Mouse (Mus musculus): ENCODE results near the gene Colgalt2. TPM values are rescaled to one million over a fixed set of nuclear protein-coding genes. Genes with fewer than 3 reads are reported as not detected.

Colgalt2 gene
- polyA plus RNA-seq, 1 experiment from 2014 or later: 3.5 TPM

GRCm38 (mm10) chr1:152468443-152468842, 68.8 kb downstream of the Colgalt2 start:
- H3K36me3 ChIP-seq (ENCODE audit: control insufficient read depth, insufficient read depth, low read length): no peaks in the 10 kb centered on the region
- no peak overlapping the region for H3K9ac ChIP-seq (ENCODE audit: low read depth, low read length)
- no peak overlapping the region for H3K4me2 ChIP-seq
- no peak for ATAC-seq (replicated peaks; ENCODE audit: insufficient number of reproducible peaks, low FRiP score, low TSS enrichment)
- WGBS (ENCODE audit: insufficient replicate concordance): 81% methylated on average over 9 of the region's 9 CpGs
- H3K27ac ChIP-seq (ENCODE audit: low read depth, low read length): no peak overlapping the region
- no peak overlapping the region for H3K4me3 ChIP-seq (ENCODE audit: low read depth, low read length)
- no peaks in the 10 kb centered on the region for H3K27me3 ChIP-seq (ENCODE audit: control insufficient read depth, insufficient read depth, low read length)
- H3K4me1 ChIP-seq (ENCODE audit: control insufficient read depth, insufficient read depth, low read length): 0 out of 2 replicates have a peak, but pooled peaks cover 2% of the 10 kb centered on the region
- no peaks in the 10 kb centered on the region for H3K9me3 ChIP-seq (replicated peaks; ENCODE audit: control insufficient read depth, low read length)

GRCm38 (mm10) chr1:152476126-152476525, 76.5 kb downstream of the Colgalt2 start:
- Histone ChIP-seq H3K36me3 (ENCODE audit: control insufficient read depth, insufficient read depth, low read length) (no peaks in the 10 kb centered on the region), H3K9ac (ENCODE audit: low read depth, low read length) (no peak overlapping the region), H3K27ac (ENCODE audit: low read depth, low read length) (no peak overlapping the region), H3K4me2 (no peak overlapping the region), H3K9me3 (replicated peaks; ENCODE audit: control insufficient read depth, low read length) (no peaks in the 10 kb centered on the region), H3K4me1 (ENCODE audit: control insufficient read depth, insufficient read depth, low read length) (no peaks in the 10 kb centered on the region), H3K27me3 (ENCODE audit: control insufficient read depth, insufficient read depth, low read length) (no peaks in the 10 kb centered on the region), H3K4me3 (ENCODE audit: low read depth, low read length) (no peak overlapping the region)
- WGBS (ENCODE audit: insufficient replicate concordance): 78% methylated on average over 4 of the region's 4 CpGs
- ATAC-seq (replicated peaks; ENCODE audit: insufficient number of reproducible peaks, low FRiP score, low TSS enrichment): no peak

- WGBS (ENCODE audit: insufficient replicate concordance): 75% methylated on average over 1 of the region's 1 CpGs
- H3K9ac ChIP-seq (ENCODE audit: low read depth, low read length): no peak overlapping the region
- H3K27me3 ChIP-seq (ENCODE audit: control insufficient read depth, insufficient read depth, low read length): no peaks in the 10 kb centered on the region
- H3K4me3 ChIP-seq (ENCODE audit: low read depth, low read length): no peak overlapping the region
- no peak for ATAC-seq (replicated peaks; ENCODE audit: insufficient number of reproducible peaks, low FRiP score, low TSS enrichment)
- no peak overlapping the region for H3K4me2 ChIP-seq
- H3K4me1 ChIP-seq (ENCODE audit: control insufficient read depth, insufficient read depth, low read length): no peaks in the 10 kb centered on the region
- no peak overlapping the region for H3K27ac ChIP-seq (ENCODE audit: low read depth, low read length)
- no peaks in the 10 kb centered on the region for H3K36me3 ChIP-seq (ENCODE audit: control insufficient read depth, insufficient read depth, low read length)
- H3K9me3 ChIP-seq (replicated peaks; ENCODE audit: control insufficient read depth, low read length): no peaks in the 10 kb centered on the region
Measured at GRCm38 (mm10) chr1:152490842-152491241, 91.2 kb downstream of the Colgalt2 start.

- no peaks in the 10 kb centered on the region for H3K27me3 ChIP-seq (ENCODE audit: control insufficient read depth, insufficient read depth, low read length)
- no peak overlapping the region for H3K4me3 ChIP-seq (ENCODE audit: low read depth, low read length)
- no peaks in the 10 kb centered on the region for H3K9me3 ChIP-seq (replicated peaks; ENCODE audit: control insufficient read depth, low read length)
- H3K9ac ChIP-seq (ENCODE audit: low read depth, low read length): no peak overlapping the region
- ATAC-seq (replicated peaks; ENCODE audit: insufficient number of reproducible peaks, low FRiP score, low TSS enrichment): no peak
- H3K4me1 ChIP-seq (ENCODE audit: control insufficient read depth, insufficient read depth, low read length): peaks cover 1% of the 10 kb centered on the region; the same call in 1 of the 2 replicates
- no peak overlapping the region for H3K4me2 ChIP-seq
- no peaks in the 10 kb centered on the region for H3K36me3 ChIP-seq (ENCODE audit: control insufficient read depth, insufficient read depth, low read length)
- WGBS (ENCODE audit: insufficient replicate concordance): 87% methylated on average over 1 of the region's 1 CpGs
- H3K27ac ChIP-seq (ENCODE audit: low read depth, low read length): no peak overlapping the region
Measured at GRCm38 (mm10) chr1:152492258-152492657, 92.6 kb downstream of the Colgalt2 start.

- no peak overlapping the region for H3K4me2 ChIP-seq
- peaks cover 7% of the 10 kb centered on the region; the same call in 1 of the 2 replicates for H3K4me1 ChIP-seq (ENCODE audit: control insufficient read depth, insufficient read depth, low read length)
- H3K27ac ChIP-seq (ENCODE audit: low read depth, low read length): peak overlapping the region; percentile 62; the same call in 1 of the 2 replicates
- no peak overlapping the region for H3K9ac ChIP-seq (ENCODE audit: low read depth, low read length)
- no peaks in the 10 kb centered on the region for H3K27me3 ChIP-seq (ENCODE audit: control insufficient read depth, insufficient read depth, low read length)
- H3K4me3 ChIP-seq (ENCODE audit: low read depth, low read length): no peak overlapping the region
- no peaks in the 10 kb centered on the region for H3K9me3 ChIP-seq (replicated peaks; ENCODE audit: control insufficient read depth, low read length)
- 59% methylated on average over 2 of the region's 2 CpGs for WGBS (ENCODE audit: insufficient replicate concordance)
- H3K36me3 ChIP-seq (ENCODE audit: control insufficient read depth, insufficient read depth, low read length): no peaks in the 10 kb centered on the region
- no peak for ATAC-seq (replicated peaks; ENCODE audit: insufficient number of reproducible peaks, low FRiP score, low TSS enrichment)
Measured at GRCm38 (mm10) chr1:152496831-152497230, 97.2 kb downstream of the Colgalt2 start.

GRCm38 (mm10) chr1:152497581-152497980, 98.0 kb downstream of the Colgalt2 start:
- H3K4me3 ChIP-seq (ENCODE audit: low read depth, low read length): no peak overlapping the region
- peak overlapping the region; percentile 49; the same call in 1 of the 2 replicates for H3K9ac ChIP-seq (ENCODE audit: low read depth, low read length)

GRCm38 (mm10) chr1:152499802-152500201, 100.2 kb downstream of the Colgalt2 start:
- WGBS (ENCODE audit: insufficient replicate concordance): 77% methylated on average over 12 of the region's 12 CpGs
- Histone ChIP-seq H3K36me3 (ENCODE audit: control insufficient read depth, insufficient read depth, low read length) (no peaks in the 10 kb centered on the region), H3K9ac (ENCODE audit: low read depth, low read length) (no peak overlapping the region), H3K27ac (ENCODE audit: low read depth, low read length) (no peak overlapping the region), H3K4me2 (no peak overlapping the region), H3K4me1 (ENCODE audit: control insufficient read depth, insufficient read depth, low read length) (peaks cover 7% of the 10 kb centered on the region; the same call in 1 of the 2 replicates), H3K9me3 (replicated peaks; ENCODE audit: control insufficient read depth, low read length) (no peaks in the 10 kb centered on the region), H3K27me3 (ENCODE audit: control insufficient read depth, insufficient read depth, low read length) (no peaks in the 10 kb centered on the region), H3K4me3 (ENCODE audit: low read depth, low read length) (no peak overlapping the region)
- ATAC-seq (replicated peaks; ENCODE audit: insufficient number of reproducible peaks, low FRiP score, low TSS enrichment): no peak

More at GRCm38 (mm10) chr1:152497581-152497980, 98.0 kb downstream of the Colgalt2 start:
- WGBS (ENCODE audit: insufficient replicate concordance): 45% methylated on average over 11 of the region's 11 CpGs
- Histone ChIP-seq H3K4me1 (ENCODE audit: control insufficient read depth, insufficient read depth, low read length) (peaks cover 7% of the 10 kb centered on the region; the same call in 1 of the 2 replicates), H3K4me2 (peak overlapping the region; percentile 23), H3K27me3 (ENCODE audit: control insufficient read depth, insufficient read depth, low read length) (no peaks in the 10 kb centered on the region), H3K36me3 (ENCODE audit: control insufficient read depth, insufficient read depth, low read length) (no peaks in the 10 kb centered on the region), H3K9me3 (replicated peaks; ENCODE audit: control insufficient read depth, low read length) (no peaks in the 10 kb centered on the region), H3K27ac (ENCODE audit: low read depth, low read length) (peak overlapping the region; percentile 62)
- ATAC-seq (replicated peaks; ENCODE audit: insufficient number of reproducible peaks, low FRiP score, low TSS enrichment): 0 out of 2 replicates have a peak, but pooled peaks have one; percentile 31

- no peaks in the 10 kb centered on the region for H3K36me3 ChIP-seq (ENCODE audit: control insufficient read depth, insufficient read depth, low read length)
- no peak overlapping the region for H3K9ac ChIP-seq (ENCODE audit: low read depth, low read length)
- H3K4me2 ChIP-seq: no peak overlapping the region
- no peak overlapping the region for H3K4me3 ChIP-seq (ENCODE audit: low read depth, low read length)
- H3K27me3 ChIP-seq (ENCODE audit: control insufficient read depth, insufficient read depth, low read length): no peaks in the 10 kb centered on the region
- no peaks in the 10 kb centered on the region for H3K9me3 ChIP-seq (replicated peaks; ENCODE audit: control insufficient read depth, low read length)
- H3K4me1 ChIP-seq (ENCODE audit: control insufficient read depth, insufficient read depth, low read length): no peaks in the 10 kb centered on the region
- H3K27ac ChIP-seq (ENCODE audit: low read depth, low read length): no peak overlapping the region
- no peak for ATAC-seq (replicated peaks; ENCODE audit: insufficient number of reproducible peaks, low FRiP score, low TSS enrichment)
- 91% methylated on average over 5 of the region's 5 CpGs for WGBS (ENCODE audit: insufficient replicate concordance)
Measured at GRCm38 (mm10) chr1:152506175-152506574, 106.5 kb downstream of the Colgalt2 start.

- ATAC-seq (replicated peaks; ENCODE audit: insufficient number of reproducible peaks, low FRiP score, low TSS enrichment): no peak
Measured at GRCm38 (mm10) chr1:152506726-152507125, 107.1 kb downstream of the Colgalt2 start.

More at GRCm38 (mm10) chr1:152506726-152507125, 107.1 kb downstream of the Colgalt2 start:
- Histone ChIP-seq H3K4me1 (ENCODE audit: control insufficient read depth, insufficient read depth, low read length) (no peaks in the 10 kb centered on the region), H3K27ac (ENCODE audit: low read depth, low read length) (no peak overlapping the region), H3K9me3 (replicated peaks; ENCODE audit: control insufficient read depth, low read length) (no peaks in the 10 kb centered on the region), H3K4me2 (no peak overlapping the region), H3K4me3 (ENCODE audit: low read depth, low read length) (no peak overlapping the region), H3K9ac (ENCODE audit: low read depth, low read length) (no peak overlapping the region), H3K27me3 (ENCODE audit: control insufficient read depth, insufficient read depth, low read length) (no peaks in the 10 kb centered on the region), H3K36me3 (ENCODE audit: control insufficient read depth, insufficient read depth, low read length) (no peaks in the 10 kb centered on the region)
- WGBS (ENCODE audit: insufficient replicate concordance): 86% methylated on average over 7 of the region's 7 CpGs
